Mouse (Mus musculus): ENCODE data around the gene Dcdc2a. TPM values are rescaled to one million over a fixed set of nuclear protein-coding genes. Genes with fewer than 3 reads are reported as not detected.

Dcdc2a gene
- 0.82 and 1.8 TPM in 2 replicates for polyA plus RNA-seq (2015; fragmentation: Nextera tagmentation; extraction: Ambion mirVana)

- Histone ChIP-seq H3K4me1 (replicated peaks) (peaks cover 18% of the 10 kb centered on the region), H3K27me3 (peaks cover 52% of the 10 kb centered on the region), H3K4me3 (peak within 1 kb of the TSS; percentile 55), H3K9me3 (no peaks in the 10 kb centered on the region), H3K36me3 (no peaks in the 10 kb centered on the region), H3K4me2 (peak within 1 kb of the TSS; percentile 98), H3K27ac (replicated peaks) (no peak within 1 kb of the TSS), H3K9ac (peak within 1 kb of the TSS; percentile 61)
- 3% methylated on average over 63 of the region's 63 CpGs for WGBS
- peak; percentile 83 for ATAC-seq (ENCODE audit: low read depth)
Measured at GRCm38 (mm10) chr13:25055873-25056667, at the start of gene Dcdc2a. Gene Dcdc2a, plus strand, starts transcription at chr13:25056004.

GRCm38 (mm10) chr13:25007115-25007514 lies 48.7 kb upstream of the Dcdc2a start:
- Histone ChIP-seq H3K9ac (no peak overlapping the region), H3K27ac (replicated peaks) (no peak overlapping the region), H3K27me3 (no peaks in the 10 kb centered on the region), H3K36me3 (peaks cover 36% of the 10 kb centered on the region), H3K9me3 (no peaks in the 10 kb centered on the region), H3K4me3 (no peak overlapping the region), H3K4me1 (replicated peaks) (no peaks in the 10 kb centered on the region), H3K4me2 (no peak overlapping the region)
- WGBS = 75% methylated on average over 7 of the region's 8 CpGs
- ATAC-seq (ENCODE audit: low read depth) = no peak

DNA sequence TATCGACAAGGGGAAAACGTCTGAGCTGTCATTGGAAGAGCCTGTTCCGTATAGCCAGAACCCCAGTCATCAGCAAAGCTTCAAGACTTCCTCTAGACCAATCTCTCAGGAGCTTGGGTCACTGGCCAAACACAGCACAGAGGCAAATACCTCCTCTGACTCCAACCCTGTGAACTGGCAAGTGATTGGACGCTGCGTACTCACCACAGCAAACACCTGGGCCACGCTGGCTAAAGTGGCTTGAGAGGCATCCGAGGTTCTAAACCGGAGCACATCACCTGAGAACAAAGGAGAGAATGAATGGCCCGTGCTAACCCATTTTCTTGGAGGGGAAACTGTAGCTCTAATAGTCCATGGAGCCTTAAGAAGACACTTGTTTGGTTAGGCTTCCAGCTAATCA lies 37.5 kb upstream of the Dcdc2a start:
- Histone ChIP-seq H3K4me3 (no peak overlapping the region), H3K4me2 (peak overlapping the region; percentile 74), H3K27me3 (no peaks in the 10 kb centered on the region), H3K9me3 (no peaks in the 10 kb centered on the region), H3K9ac (peak overlapping the region; percentile 17; the same call in 1 of the 2 replicates), H3K4me1 (replicated peaks) (peaks cover 25% of the 10 kb centered on the region), H3K36me3 (0 out of 2 replicates have a peak, but pooled peaks cover 8% of the 10 kb centered on the region), H3K27ac (replicated peaks) (no peak overlapping the region)
- no peak for ATAC-seq (ENCODE audit: low read depth)
- WGBS = 90% methylated on average over 9 of the region's 9 CpGs

GRCm38 (mm10) chr13:25019793-25020539 lies 35.8 kb upstream of the Dcdc2a start, which contains the start of gene Mrs2:
Gene Mrs2, minus strand, starts transcription at chr13:25020379.
- H3K27ac ChIP-seq (replicated peaks) = peak within 1 kb of the TSS; percentile 87
- ATAC-seq (ENCODE audit: low read depth) = peak; percentile 94
- H3K4me3 ChIP-seq = peak within 1 kb of the TSS; percentile 93
- H3K4me1 ChIP-seq (replicated peaks) = peaks cover 25% of the 10 kb centered on the region
- H3K9ac ChIP-seq = peak within 1 kb of the TSS; percentile 95
- WGBS = under 1% methylated on average over 77 of the region's 84 CpGs
- peak within 1 kb of the TSS; percentile 74 for H3K4me2 ChIP-seq
- no peaks in the 10 kb centered on the region for H3K27me3 ChIP-seq
- 0 out of 2 replicates have a peak, but pooled peaks cover 8% of the 10 kb centered on the region for H3K36me3 ChIP-seq
- no peaks in the 10 kb centered on the region for H3K9me3 ChIP-seq

DNA sequence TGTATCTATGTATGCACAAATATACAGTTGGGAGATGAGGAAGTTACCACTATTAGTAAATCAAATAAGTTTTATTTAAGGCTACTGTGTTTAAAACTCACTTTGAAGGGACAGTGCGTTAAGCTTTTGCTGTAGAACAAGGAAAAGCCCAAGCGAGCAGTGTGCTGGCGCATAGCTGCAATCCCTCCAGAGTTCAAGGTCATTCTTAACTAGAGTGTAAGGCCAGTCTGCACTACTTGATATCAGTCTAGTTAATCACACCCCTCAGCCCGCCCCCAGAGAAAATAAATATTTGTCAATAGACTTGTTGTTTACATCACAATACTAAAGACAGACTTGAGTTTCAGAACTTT lies 35.3 kb upstream of the Dcdc2a start:
- Histone ChIP-seq H3K4me3 (peak overlapping the region; percentile 93), H3K9ac (peak overlapping the region; percentile 95), H3K4me1 (replicated peaks) (peaks cover 25% of the 10 kb centered on the region), H3K27ac (replicated peaks) (peak overlapping the region; percentile 87), H3K9me3 (no peaks in the 10 kb centered on the region), H3K36me3 (0 out of 2 replicates have a peak, but pooled peaks cover 8% of the 10 kb centered on the region), H3K27me3 (no peaks in the 10 kb centered on the region), H3K4me2 (peak overlapping the region; percentile 74)
- WGBS = 55% methylated on average over 4 of the region's 4 CpGs
- ATAC-seq (ENCODE audit: low read depth) = no peak; the same call in 1 of the 2 replicates

DNA sequence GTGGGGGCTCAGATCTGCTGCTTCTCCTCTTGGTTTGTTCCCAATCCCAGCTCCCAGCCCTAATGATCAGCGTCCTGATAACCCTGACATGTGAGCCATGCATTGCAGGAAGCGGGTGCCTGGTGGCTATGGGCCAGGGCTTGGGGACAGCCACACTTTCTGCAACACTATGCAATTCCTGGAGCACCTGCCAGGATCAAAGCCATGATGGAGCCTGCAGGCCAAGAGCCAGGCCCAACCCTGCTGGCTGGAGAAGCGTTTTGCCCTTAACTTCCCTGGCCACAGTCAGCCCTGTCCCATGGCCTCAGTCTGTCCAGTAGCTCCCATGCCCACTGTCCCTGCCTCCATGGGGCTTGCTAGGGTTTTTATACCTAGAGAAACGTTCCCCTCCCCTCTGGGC lies 33.4 kb upstream of the Dcdc2a start:
- H3K36me3 ChIP-seq = 0 out of 2 replicates have a peak, but pooled peaks cover 2% of the 10 kb centered on the region
- H3K4me2 ChIP-seq = no peak overlapping the region
- WGBS = 74% methylated on average over 4 of the region's 4 CpGs
- H3K9me3 ChIP-seq = no peaks in the 10 kb centered on the region
- H3K4me3 ChIP-seq = no peak overlapping the region
- H3K4me1 ChIP-seq (replicated peaks) = peaks cover 25% of the 10 kb centered on the region
- no peak overlapping the region for H3K9ac ChIP-seq
- no peaks in the 10 kb centered on the region for H3K27me3 ChIP-seq
- no peak for ATAC-seq (ENCODE audit: low read depth)
- no peak overlapping the region for H3K27ac ChIP-seq (replicated peaks)

- no peak overlapping the region for H3K4me2 ChIP-seq
- no peak for ATAC-seq (ENCODE audit: low read depth)
- no peak overlapping the region for H3K4me3 ChIP-seq
- no peak overlapping the region for H3K27ac ChIP-seq (replicated peaks)
- H3K4me1 ChIP-seq (replicated peaks) = peaks cover 20% of the 10 kb centered on the region
- 83% methylated on average over 3 of the region's 3 CpGs for WGBS
- no peaks in the 10 kb centered on the region for H3K27me3 ChIP-seq
- no peaks in the 10 kb centered on the region for H3K36me3 ChIP-seq
- H3K9ac ChIP-seq = no peak overlapping the region
- H3K9me3 ChIP-seq = no peaks in the 10 kb centered on the region
Measured at GRCm38 (mm10) chr13:25023129-25023528, 32.7 kb upstream of the Dcdc2a start.

GRCm38 (mm10) chr13:25024655-25025054 lies 31.1 kb upstream of the Dcdc2a start:
- no peak overlapping the region for H3K9ac ChIP-seq
- no peak overlapping the region for H3K4me3 ChIP-seq
- no peaks in the 10 kb centered on the region for H3K9me3 ChIP-seq
- H3K4me2 ChIP-seq = no peak overlapping the region
- no peaks in the 10 kb centered on the region for H3K36me3 ChIP-seq
- peaks cover 6% of the 10 kb centered on the region for H3K4me1 ChIP-seq (replicated peaks)
- no peak overlapping the region for H3K27ac ChIP-seq (replicated peaks)
- WGBS = 29% methylated on average over 2 of the region's 2 CpGs
- H3K27me3 ChIP-seq = no peaks in the 10 kb centered on the region
- no peak for ATAC-seq (ENCODE audit: low read depth)

- Histone ChIP-seq H3K9ac (no peak overlapping the region), H3K4me1 (replicated peaks) (no peaks in the 10 kb centered on the region), H3K27ac (replicated peaks) (no peak overlapping the region), H3K4me2 (no peak overlapping the region), H3K9me3 (no peaks in the 10 kb centered on the region), H3K36me3 (no peaks in the 10 kb centered on the region), H3K4me3 (no peak overlapping the region), H3K27me3 (no peaks in the 10 kb centered on the region)
- ATAC-seq (ENCODE audit: low read depth) = no peak
- 76% methylated on average over 6 of the region's 6 CpGs for WGBS
Measured at GRCm38 (mm10) chr13:25026409-25027113, 29.2 kb upstream of the Dcdc2a start.

DNA sequence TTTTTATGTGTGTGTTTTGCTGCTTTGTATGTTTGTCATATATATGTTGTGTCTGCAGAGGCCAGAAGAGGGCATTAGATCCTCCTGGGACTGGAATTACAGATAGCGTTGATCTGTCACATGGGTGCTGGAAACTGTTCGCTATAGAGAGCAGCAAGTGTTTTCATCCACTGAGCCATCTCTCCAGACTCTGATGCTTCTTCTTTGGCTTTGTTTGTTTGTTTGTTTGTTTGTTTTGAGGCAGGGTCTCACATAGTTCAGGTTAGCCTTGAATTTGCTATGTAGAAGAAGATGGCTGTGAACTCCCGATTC lies 28.7 kb upstream of the Dcdc2a start:
- WGBS = 73% methylated on average over 3 of the region's 3 CpGs
- no peak overlapping the region for H3K4me2 ChIP-seq
- no peaks in the 10 kb centered on the region for H3K36me3 ChIP-seq
- no peaks in the 10 kb centered on the region for H3K4me1 ChIP-seq (replicated peaks)
- no peak overlapping the region for H3K4me3 ChIP-seq
- no peak overlapping the region for H3K27ac ChIP-seq (replicated peaks)
- no peak overlapping the region for H3K9ac ChIP-seq
- no peak for ATAC-seq (ENCODE audit: low read depth)
- H3K27me3 ChIP-seq = no peaks in the 10 kb centered on the region
- H3K9me3 ChIP-seq = no peaks in the 10 kb centered on the region

DNA sequence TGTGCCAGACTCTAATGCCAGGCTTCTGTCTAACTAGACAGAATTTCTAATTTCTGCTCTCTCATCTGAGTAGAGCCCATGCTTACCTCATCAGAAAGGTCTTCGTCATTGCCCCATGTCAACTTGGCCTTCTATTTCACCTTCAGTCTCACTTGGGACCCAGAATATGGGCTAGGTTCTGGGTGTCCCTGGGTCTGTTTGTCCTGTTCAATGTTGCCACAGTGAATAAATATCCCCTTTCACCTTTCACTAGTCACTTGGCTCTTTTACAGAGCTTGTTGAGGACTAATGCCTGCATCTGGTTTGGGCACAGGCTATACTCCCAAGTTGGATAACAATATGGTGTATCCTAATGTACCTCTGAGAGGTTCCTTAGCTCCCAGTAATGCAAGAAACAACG lies 16.3 kb upstream of the Dcdc2a start:
- no peak for ATAC-seq (ENCODE audit: low read depth)
- H3K27ac ChIP-seq (replicated peaks) = no peak overlapping the region
- no peak overlapping the region for H3K4me2 ChIP-seq
- no peaks in the 10 kb centered on the region for H3K9me3 ChIP-seq
- no peak overlapping the region for H3K9ac ChIP-seq
- H3K4me3 ChIP-seq = no peak overlapping the region
- WGBS = 73% methylated on average over 2 of the region's 2 CpGs
- H3K27me3 ChIP-seq = no peaks in the 10 kb centered on the region
- no peaks in the 10 kb centered on the region for H3K36me3 ChIP-seq
- no peaks in the 10 kb centered on the region for H3K4me1 ChIP-seq (replicated peaks)

DNA sequence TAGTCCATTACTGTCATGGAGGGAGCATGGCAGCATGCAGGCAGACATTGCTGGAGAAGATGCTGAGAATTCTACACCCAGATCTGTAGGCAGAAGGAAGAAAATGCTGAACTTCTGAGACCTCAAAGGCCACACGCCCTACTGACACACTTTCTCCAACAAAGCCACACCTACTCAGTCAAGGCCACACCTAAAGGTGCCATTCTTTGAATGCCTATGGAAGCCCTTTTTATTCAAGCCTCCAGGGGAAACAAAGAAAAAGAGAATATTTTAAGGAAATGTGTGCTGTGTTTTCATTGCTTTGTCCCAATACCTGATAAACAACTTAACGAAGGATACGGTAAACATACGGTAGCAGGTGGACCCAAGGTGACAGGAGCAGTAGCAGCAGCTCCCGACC lies 3.1 kb upstream of the Dcdc2a start:
- Histone ChIP-seq H3K27me3 (peaks cover 48% of the 10 kb centered on the region), H3K9ac (no peak overlapping the region)

More for the DNA sequence above, 3.1 kb upstream of the Dcdc2a start:
- H3K36me3 ChIP-seq = no peaks in the 10 kb centered on the region
- no peak overlapping the region for H3K27ac ChIP-seq (replicated peaks)
- WGBS = 90% methylated on average over 5 of the region's 5 CpGs
- no peak for ATAC-seq (ENCODE audit: low read depth)
- H3K4me3 ChIP-seq = no peak overlapping the region
- no peak overlapping the region for H3K4me2 ChIP-seq
- peaks cover 18% of the 10 kb centered on the region for H3K4me1 ChIP-seq (replicated peaks)
- H3K9me3 ChIP-seq = no peaks in the 10 kb centered on the region
